Mouse (Mus musculus) adrenal gland, postnatal 10 days (tissue): ENCODE results near the gene Ube2i. TPM values are rescaled to one million over a fixed set of nuclear protein-coding genes. Genes with fewer than 3 reads are reported as not detected.
A peak's percentile ranks its signal among the peaks of the same experiment; 100 is the strongest.

ENCODE experiments used
- DNase-seq: peaks from one replicate; pipeline ENCODE4 v3.0.0; 2021; ENCODE audit warnings: mixed read lengths
- microRNA-seq: library from miRNA; unstranded; fragments of <30 nt; microRNA quantifications from one replicate; pipeline ENCODE4 v1.2.0, GENCODE M21; 2021
- total RNA-seq, 2 experiments: library from RNA; stranded (reverse); gene quantifications; 2 replicates each; pipeline ENCODE4 v1.2.3; 2021

Gene Ube2i
- total RNA-seq, 2 experiments from 2014 or later: 221 to 242 TPM

GRCm38 (mm10) chr17:25219492-25220295 is 54.7 kb downstream of the Ube2i start:
- no peak for DNase-seq

DNA sequence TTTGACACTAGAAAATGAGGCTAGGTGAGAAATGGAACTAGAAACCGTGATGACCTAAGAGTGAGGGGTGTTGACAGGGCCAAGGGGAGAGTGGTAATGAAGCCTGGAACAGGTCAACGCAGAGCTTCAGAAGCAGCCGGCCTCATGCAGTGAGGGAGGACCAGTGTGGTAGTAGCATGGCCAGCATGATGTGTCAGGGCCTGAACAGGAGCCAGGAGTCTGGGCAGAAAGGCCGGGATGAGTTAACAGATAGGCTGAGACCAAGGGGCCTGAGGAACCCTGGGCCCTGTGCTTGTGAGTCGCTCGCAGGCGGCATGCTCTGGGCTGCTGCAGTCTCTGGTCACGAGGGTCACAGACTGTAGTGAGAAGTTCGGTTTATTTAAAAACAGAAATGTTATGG is 55.5 kb downstream of the Ube2i start:
- no peak for DNase-seq

GRCm38 (mm10) chr17:25215431-25215830 is 59.0 kb downstream of the Ube2i start:
- no peak for DNase-seq

Small RNA genes lying within 50 kb of the gene (microRNA-seq; reads per million reads assigned to microRNA genes)
- gene Mir3547: 54.5 reads per million, percentile 36 among the genes with 10 or more reads in this experiment

Other genes starting within 250 kb of the Ube2i start
- gene Tmem204, start 191.0 kb downstream of the Ube2i start, total RNA-seq: 10 to 100 TPM; 23.1 to 31.8 TPM
- 10 to 100 TPM; 17.6 to 30.4 TPM for gene Telo2, start 158.7 kb downstream of the Ube2i start, total RNA-seq
- under 1 TPM; 0.18 to 0.69 TPM for gene Ptx4, start 153.9 kb downstream of the Ube2i start, total RNA-seq
- gene Clcn7, start 141.2 kb downstream of the Ube2i start, total RNA-seq: 10 to 100 TPM; 29.8 to 33.3 TPM
- not detected for gene Ccdc154, start 112.2 kb downstream of the Ube2i start, total RNA-seq
- not detected for gene Gm38655, start 99.2 kb downstream of the Ube2i start, total RNA-seq
- 10 to 100 TPM; 19.8 to 24.3 TPM for gene BC003965, start 90.1 kb downstream of the Ube2i start, total RNA-seq
- gene Unkl, start 86.2 kb downstream of the Ube2i start, total RNA-seq: 10 to 100 TPM; 12.3 to 19.8 TPM
- 10 to 100 TPM; 30.6 to 30.7 TPM for gene Gnptg, start 34.5 kb downstream of the Ube2i start, total RNA-seq
- 10 to 100 TPM; 22.1 to 22.6 TPM for gene Tsr3, start 34.5 kb downstream of the Ube2i start, total RNA-seq
- 10 to 100 TPM in 1 of 2 experiments, 1 to 10 TPM in 1; 6.4 to 11.8 TPM for gene Baiap3, start 18.3 kb downstream of the Ube2i start, total RNA-seq
- 1 to 10 TPM; 1.8 to 2.4 TPM for gene Prss34, start 23.8 kb upstream of the Ube2i start, total RNA-seq
- gene Prss28, start 34.0 kb upstream of the Ube2i start, total RNA-seq: not detected
- not detected for gene Prss29, start 44.0 kb upstream of the Ube2i start, total RNA-seq
- 1 to 10 TPM; 3.5 to 4.0 TPM for gene Tpsab1, start 70.9 kb upstream of the Ube2i start, total RNA-seq
- 10 to 100 TPM in 1 of 2 experiments, 1 to 10 TPM in 1; 9.8 to 11.1 TPM for gene Tpsb2, start 91.7 kb upstream of the Ube2i start, total RNA-seq
- not detected for gene Tpsg1, start 94.7 kb upstream of the Ube2i start, total RNA-seq
- gene Cacna1h, start 159.2 kb upstream of the Ube2i start, total RNA-seq: 10 to 100 TPM; 23.5 to 46.0 TPM
- gene Tekt4, start 180.0 kb upstream of the Ube2i start, total RNA-seq: not detected
- gene Sstr5, start 222.7 kb upstream of the Ube2i start, total RNA-seq: under 1 TPM in 1 of 2 experiments, not detected in 1; 0.15 TPM